Mouse (Mus musculus): Measurements from ENCODE around the gene Tlx2. TPM values are rescaled to one million over a fixed set of nuclear protein-coding genes. Genes with fewer than 3 reads are reported as not detected.

Gene Tlx2
- polyA plus RNA-seq, 1 experiment from 2014 or later, result 8.2 TPM

DNA sequence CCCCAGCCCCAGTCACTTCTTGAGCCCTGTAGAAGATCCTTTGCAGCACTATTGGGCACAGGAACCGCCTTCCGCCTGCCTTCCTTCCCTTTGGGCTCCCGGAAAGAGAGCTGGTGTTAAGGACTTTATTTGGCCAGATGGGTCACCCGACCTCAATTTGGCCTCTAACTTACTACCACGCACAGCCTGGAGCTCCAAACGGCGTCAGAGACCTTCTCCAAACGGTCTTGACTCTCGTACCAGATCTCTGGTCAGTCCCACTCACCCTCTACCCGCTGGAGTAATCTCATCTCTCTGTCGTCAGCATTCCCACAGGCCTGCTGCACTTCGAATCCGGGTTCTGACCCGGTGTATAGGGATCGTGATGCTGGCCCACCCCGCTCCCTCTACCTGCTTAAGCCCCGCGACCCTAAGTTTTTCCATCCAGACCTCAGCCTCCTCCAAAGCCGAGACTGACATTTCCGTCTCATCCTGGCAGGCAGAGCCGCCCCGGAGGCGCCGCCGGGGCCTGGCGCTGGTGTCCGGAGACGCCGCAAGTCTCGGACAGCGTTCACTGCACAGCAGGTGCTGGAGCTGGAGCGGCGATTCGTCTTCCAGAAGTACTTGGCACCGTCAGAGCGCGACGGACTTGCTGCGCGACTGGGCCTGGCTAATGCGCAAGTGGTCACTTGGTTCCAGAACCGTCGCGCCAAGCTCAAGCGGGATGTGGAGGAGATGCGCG lies 17.3 kb upstream of the Tlx2 start:
- Histone ChIP-seq H3K36me3 (no peaks in the 10 kb centered on the region), H3K4me1 (peaks cover 33% of the 10 kb centered on the region), H3K27ac (no peak overlapping the region), H3K9me3 (no peaks in the 10 kb centered on the region), H3K27me3 (peaks cover 86% of the 10 kb centered on the region), H3K4me3 (peak overlapping the region; percentile 25), H3K4me2 (replicated peaks) (peak overlapping the region; percentile 40), H3K9ac (no peak overlapping the region)
- 1% methylated on average over 47 of the region's 47 CpGs for WGBS
- no peak for ATAC-seq (ENCODE audit: insufficient number of reproducible peaks, insufficient read depth, low FRiP score, low TSS enrichment)

DNA sequence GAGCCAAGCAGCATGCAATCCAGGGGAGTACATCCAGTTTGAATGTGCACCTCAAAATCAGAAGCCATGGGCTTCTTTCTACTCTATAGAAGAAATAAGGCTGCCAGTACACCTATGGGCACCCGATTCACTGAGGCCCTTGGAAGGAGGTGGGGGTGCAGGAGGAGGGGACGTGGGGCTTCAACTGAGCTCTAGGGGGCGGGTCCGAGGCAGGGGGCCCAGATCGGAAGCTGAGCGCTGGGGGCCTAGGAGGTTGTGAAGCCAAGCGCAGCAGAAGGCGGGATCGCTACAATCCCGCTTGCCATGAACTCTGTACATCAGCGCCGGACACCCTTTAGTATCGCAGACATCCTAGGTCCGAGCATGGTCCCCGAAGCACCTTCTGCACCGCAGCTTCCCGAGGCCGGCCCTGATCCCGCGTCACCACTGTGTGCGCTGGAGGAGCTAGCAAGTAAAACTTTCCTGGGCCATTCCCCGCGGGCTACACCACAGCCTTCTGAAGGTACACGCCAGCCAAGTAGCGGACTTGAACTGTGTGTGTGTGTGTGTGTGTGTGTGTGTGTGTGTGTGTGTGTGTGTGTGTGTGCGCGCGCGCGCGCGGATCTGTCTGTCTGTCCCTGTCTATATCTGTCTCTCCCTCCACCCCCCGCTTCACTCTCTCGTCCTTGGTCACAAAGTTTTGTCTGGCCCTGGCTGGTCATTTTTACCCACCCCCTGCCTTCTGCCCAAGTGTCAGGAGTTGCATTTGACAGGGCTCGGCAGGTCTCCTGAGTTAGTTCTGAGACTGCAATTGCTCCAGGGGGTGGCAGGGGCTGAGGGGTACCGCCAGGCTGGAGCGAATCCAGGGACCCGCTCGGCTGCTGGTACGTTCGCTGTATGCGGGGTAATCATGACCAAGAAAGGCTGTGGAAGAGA lies 16.3 kb upstream of the Tlx2 start, which contains the start of gene Lbx2:
Lbx2 (plus strand) TSS at position 247 of the 915 bp plus-strand sequence.
- H3K36me3 ChIP-seq, result peaks cover 7% of the 10 kb centered on the region
- H3K4me2 ChIP-seq (replicated peaks), result peak within 1 kb of the TSS; percentile 40
- H3K9me3 ChIP-seq, result no peaks in the 10 kb centered on the region
- H3K4me3 ChIP-seq, result peak within 1 kb of the TSS; percentile 25
- H3K27ac ChIP-seq, result no peak within 1 kb of the TSS
- WGBS, result 5% methylated on average over 42 of the region's 42 CpGs
- H3K9ac ChIP-seq, result no peak within 1 kb of the TSS
- no peak for ATAC-seq (ENCODE audit: insufficient number of reproducible peaks, insufficient read depth, low FRiP score, low TSS enrichment)
- peaks cover 90% of the 10 kb centered on the region for H3K27me3 ChIP-seq
- H3K4me1 ChIP-seq, result peaks cover 33% of the 10 kb centered on the region

DNA sequence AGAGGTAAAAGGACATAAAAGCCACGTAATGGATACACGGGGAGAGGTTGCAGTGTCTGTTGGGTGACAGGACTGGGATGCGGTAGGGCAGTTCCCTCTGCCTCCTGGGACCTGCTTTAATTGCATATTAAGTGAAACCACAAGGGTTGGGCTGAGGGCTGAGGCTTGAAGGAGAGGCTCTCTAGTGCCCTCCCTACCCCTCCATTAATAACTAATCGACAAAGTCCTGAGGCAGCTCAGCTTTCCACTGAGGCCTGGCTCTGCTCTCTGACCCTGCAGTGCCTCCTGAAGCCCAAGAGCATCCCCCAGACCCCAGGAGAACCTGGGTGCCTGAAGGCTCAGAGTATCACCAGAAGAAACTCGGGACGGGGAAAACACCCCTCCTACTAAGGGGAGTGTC lies 14.4 kb upstream of the Tlx2 start:
- Histone ChIP-seq H3K36me3 (peaks cover 22% of the 10 kb centered on the region), H3K4me1 (peaks cover 36% of the 10 kb centered on the region), H3K9ac (0 out of 2 replicates have a peak overlapping the region, but pooled peaks have one; percentile 7), H3K4me2 (replicated peaks) (no peak overlapping the region), H3K4me3 (no peak overlapping the region), H3K27me3 (peaks cover 74% of the 10 kb centered on the region), H3K27ac (no peak overlapping the region), H3K9me3 (no peaks in the 10 kb centered on the region)
- ATAC-seq (ENCODE audit: insufficient number of reproducible peaks, insufficient read depth, low FRiP score, low TSS enrichment), result no peak
- 4% methylated on average over 6 of the region's 6 CpGs for WGBS

DNA sequence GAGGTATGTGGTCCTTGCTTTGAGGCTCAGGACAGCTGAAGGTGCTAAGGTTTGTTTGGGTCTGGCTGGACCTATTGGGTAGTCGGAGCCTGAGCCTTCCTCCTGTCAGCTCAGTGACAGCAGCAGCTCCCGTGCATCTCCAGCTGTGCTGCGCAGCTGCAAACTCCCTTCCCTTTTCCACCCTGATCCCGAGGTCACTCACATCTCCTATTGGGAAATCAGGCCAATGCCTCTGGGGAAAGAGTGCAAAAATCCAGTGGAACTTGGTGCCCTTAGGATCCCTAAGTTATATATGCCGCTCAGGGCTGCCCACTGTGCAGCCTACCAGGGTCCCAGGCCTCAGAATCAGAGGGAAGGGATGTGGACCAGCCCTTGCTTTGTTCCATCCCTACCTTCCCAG lies 13.4 kb upstream of the Tlx2 start:
- no peak overlapping the region for H3K27ac ChIP-seq
- H3K4me3 ChIP-seq, result 0 out of 2 replicates have a peak overlapping the region, but pooled peaks have one; percentile 5
- ATAC-seq (ENCODE audit: insufficient number of reproducible peaks, insufficient read depth, low FRiP score, low TSS enrichment), result no peak
- H3K4me1 ChIP-seq, result peaks cover 43% of the 10 kb centered on the region
- H3K4me2 ChIP-seq (replicated peaks), result no peak overlapping the region
- H3K9ac ChIP-seq, result peak overlapping the region; percentile 27; the same call in 1 of the 2 replicates
- H3K36me3 ChIP-seq, result peaks cover 22% of the 10 kb centered on the region
- no peaks in the 10 kb centered on the region for H3K9me3 ChIP-seq
- peaks cover 67% of the 10 kb centered on the region for H3K27me3 ChIP-seq
- 12% methylated on average over 5 of the region's 5 CpGs for WGBS

DNA sequence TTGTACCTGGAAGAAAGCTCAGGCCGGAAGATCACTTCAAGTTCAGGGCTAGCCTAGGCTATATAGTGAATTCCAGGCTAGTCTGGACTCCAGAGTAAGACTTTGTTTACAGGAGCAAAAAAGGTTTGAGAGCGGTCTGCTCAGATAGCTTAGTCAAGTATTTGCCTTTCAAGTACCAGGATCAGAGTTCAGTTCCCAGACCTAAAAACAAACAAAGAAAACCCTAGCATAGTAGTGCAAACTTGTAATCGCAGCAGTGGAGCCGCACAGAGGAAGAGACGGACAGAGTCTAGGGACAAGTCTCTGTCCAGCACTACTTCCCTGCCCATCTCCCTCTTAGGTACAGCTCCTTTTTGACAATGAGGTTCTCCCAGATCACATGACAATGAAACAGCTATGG lies 10.1 kb upstream of the Tlx2 start:
- Histone ChIP-seq H3K27me3 (peaks cover 41% of the 10 kb centered on the region), H3K27ac (no peak overlapping the region), H3K4me3 (no peak overlapping the region), H3K9me3 (no peaks in the 10 kb centered on the region), H3K4me2 (replicated peaks) (no peak overlapping the region), H3K4me1 (peaks cover 31% of the 10 kb centered on the region), H3K9ac (no peak overlapping the region), H3K36me3 (peaks cover 22% of the 10 kb centered on the region)
- WGBS, result 92% methylated on average over 5 of the region's 5 CpGs
- ATAC-seq (ENCODE audit: insufficient number of reproducible peaks, insufficient read depth, low FRiP score, low TSS enrichment), result no peak

DNA sequence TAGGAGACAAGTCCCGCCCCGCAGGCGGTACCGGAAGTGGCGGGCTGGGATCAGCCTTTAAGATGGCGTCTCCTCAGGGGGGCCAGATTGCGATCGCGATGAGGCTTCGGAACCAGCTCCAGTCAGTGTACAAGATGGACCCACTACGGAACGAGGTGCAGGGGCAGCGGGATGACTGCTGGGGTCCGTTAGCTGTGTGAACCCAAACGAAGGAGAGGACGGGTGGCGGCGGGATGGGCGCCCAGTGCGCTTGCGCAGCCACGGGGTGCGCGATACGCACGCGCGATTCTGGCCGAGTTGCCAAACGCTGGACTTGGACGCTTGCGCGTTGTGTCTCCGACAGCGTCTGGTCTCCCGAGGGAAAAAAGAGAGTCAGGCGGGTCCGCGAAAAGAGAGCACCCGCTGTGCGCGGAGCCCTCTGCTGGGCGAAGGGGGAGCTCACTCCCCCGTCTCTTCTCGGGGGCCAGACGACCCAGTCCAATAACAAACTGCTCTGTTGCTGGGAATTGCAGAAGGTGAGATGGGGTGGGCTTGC lies 8.3 kb upstream of the Tlx2 start:
- peaks cover 40% of the 10 kb centered on the region for H3K27me3 ChIP-seq
- under 1% methylated on average over 46 of the region's 46 CpGs for WGBS
- H3K9ac ChIP-seq, result peak overlapping the region; percentile 75
- ATAC-seq (ENCODE audit: insufficient number of reproducible peaks, insufficient read depth, low FRiP score, low TSS enrichment), result peak; percentile 85
- peaks cover 22% of the 10 kb centered on the region for H3K36me3 ChIP-seq
- no peaks in the 10 kb centered on the region for H3K9me3 ChIP-seq
- peaks cover 18% of the 10 kb centered on the region for H3K4me1 ChIP-seq
- peak overlapping the region; percentile 90 for H3K27ac ChIP-seq
- H3K4me3 ChIP-seq, result peak overlapping the region; percentile 76
- H3K4me2 ChIP-seq (replicated peaks), result peak overlapping the region; percentile 92

DNA sequence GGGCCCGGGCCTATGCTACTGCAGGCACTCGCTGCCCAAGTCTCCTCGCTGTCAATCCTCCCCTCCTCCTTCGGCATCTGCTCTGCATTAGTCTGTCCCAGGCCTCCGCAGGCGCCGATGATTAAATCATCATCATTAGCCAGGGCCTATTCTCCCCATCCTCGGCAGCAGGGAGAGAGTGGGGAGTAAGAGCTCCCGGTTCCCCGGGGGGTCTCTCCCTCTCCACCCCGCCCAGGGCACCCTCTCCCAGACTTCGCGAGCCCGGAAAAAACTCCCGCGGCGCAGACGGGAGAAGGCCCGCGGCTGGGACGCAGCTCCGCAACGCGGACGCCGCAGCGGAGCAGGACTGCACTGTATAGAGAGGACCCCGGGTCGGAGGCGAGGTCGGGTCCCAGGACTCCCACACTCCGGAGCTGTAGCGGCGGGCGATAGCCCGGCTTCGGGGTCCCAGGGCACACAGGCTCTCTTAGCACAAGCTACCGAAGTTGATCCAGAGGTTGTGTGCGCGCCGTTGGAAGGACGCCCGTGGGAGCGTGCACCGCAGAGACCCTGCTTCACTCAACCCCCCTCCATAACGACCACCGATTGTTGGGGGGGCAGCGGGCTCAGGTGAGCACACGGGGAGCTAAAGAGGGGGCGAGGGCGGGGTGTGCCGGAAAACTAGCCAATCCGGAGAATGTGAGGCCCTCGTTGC lies 7.7 kb upstream of the Tlx2 start, which contains the start of gene Pcgf1:
Pcgf1 (plus strand) TSS at position 240 of the 694 bp plus-strand sequence.
- peak within 1 kb of the TSS; percentile 92 for H3K4me2 ChIP-seq (replicated peaks)
- under 1% methylated on average over 54 of the region's 54 CpGs for WGBS
- H3K4me3 ChIP-seq, result peak within 1 kb of the TSS; percentile 76
- H3K36me3 ChIP-seq, result peaks cover 22% of the 10 kb centered on the region
- H3K27me3 ChIP-seq, result peaks cover 40% of the 10 kb centered on the region
- peak within 1 kb of the TSS; percentile 90 for H3K27ac ChIP-seq
- peak; percentile 85 for ATAC-seq (ENCODE audit: insufficient number of reproducible peaks, insufficient read depth, low FRiP score, low TSS enrichment)
- no peaks in the 10 kb centered on the region for H3K9me3 ChIP-seq
- peaks cover 16% of the 10 kb centered on the region; the same call in 1 of the 2 replicates for H3K4me1 ChIP-seq
- peak within 1 kb of the TSS; percentile 75 for H3K9ac ChIP-seq

DNA sequence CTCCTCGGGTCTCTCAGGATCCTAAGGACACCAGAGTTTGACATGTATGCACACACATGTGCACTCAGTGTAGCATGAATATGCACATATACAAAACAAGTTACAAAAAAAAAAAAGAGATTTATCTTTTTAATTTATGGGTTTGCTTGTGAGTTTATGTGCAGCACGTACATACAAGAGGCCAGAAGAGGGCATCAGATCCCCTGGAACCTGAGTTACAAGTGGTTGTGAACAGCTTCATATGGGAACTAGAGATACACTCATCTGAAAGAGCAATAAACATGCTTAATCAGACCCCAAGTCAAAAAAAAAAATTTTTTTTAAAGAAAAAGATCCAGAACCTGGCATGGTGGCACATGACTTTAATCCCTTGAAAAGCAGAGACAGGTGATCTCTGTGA lies 4.9 kb upstream of the Tlx2 start:
- no peak for ATAC-seq (ENCODE audit: insufficient number of reproducible peaks, insufficient read depth, low FRiP score, low TSS enrichment)
- H3K27ac ChIP-seq, result no peak overlapping the region
- H3K9ac ChIP-seq, result no peak overlapping the region
- peaks cover under 1% of the 10 kb centered on the region; the same call in 1 of the 2 replicates for H3K36me3 ChIP-seq
- no peaks in the 10 kb centered on the region for H3K9me3 ChIP-seq
- 17% methylated on average over 2 of the region's 2 CpGs for WGBS
- H3K27me3 ChIP-seq, result peaks cover 58% of the 10 kb centered on the region
- no peak overlapping the region for H3K4me3 ChIP-seq
- no peak overlapping the region for H3K4me2 ChIP-seq (replicated peaks)
- H3K4me1 ChIP-seq, result peaks cover 22% of the 10 kb centered on the region; the same call in 1 of the 2 replicates

DNA sequence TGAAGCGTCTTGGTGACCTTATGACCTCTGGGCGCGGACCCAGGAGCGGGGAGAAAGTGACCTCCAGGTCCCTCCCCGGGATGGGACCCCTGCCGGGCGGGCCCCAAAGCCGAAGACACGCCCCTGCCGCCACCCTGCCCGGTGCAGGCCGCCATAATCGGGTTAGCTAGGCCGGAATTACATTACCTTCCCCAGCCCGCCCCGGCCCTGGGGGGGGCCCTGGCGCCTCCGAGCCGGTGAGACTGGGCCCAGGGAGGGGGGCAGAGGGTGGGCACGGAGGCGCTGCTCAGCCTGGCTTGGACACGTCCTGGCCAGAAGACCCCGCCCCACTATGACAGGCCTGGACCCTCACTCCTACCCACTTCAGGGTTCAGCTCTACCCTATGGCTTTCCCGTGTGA lies 1.1 kb upstream of the Tlx2 start:
- H3K9ac ChIP-seq, result no peak overlapping the region

DNA sequence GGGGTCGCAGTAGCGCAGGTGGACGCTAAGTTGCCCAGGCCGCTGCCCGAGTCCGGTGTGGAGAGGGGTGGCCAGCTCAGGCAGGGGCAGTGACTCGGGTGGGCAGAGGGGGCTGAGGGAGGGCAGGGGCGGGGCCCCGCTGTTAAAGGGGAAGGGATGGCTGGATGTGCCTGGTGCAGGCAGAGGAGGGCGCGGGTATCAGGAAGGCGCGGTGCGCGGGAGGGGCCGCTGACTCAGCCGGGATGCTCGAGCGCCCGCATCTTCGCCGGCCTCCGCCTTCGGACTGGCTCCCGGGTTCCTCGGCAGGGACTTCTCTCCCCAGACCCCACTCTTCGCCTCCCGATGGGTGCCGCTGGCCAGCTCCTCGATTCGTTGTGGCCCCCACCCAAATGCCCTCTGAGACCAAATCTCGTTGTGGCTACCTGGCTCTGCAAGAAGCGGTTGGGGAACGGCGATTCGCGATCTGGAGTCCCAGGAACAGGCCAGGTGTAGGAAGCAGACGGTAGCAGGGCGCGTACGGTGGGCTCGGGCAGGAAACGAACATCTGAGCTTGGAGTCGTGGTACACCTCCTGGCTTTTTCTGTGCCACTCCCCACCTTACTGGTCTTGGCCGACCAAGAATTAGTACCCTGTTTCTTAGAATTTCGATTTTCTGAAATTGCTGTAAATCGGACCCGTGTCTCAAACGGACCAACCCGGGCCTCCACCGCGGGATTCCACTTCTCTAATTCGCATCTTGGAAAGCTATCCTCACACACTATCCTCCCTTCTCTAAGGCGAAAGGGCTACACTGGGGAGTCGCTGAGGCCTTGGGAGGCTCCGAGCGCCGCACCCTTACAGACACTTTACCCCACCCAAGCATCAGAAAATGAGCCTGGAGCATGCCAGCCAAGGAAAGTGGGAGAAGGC lies 472 bp upstream of the Tlx2 start:
- Histone ChIP-seq H3K4me3 (peak overlapping the region; percentile 30), H3K27me3 (peaks cover 96% of the 10 kb centered on the region), H3K4me2 (replicated peaks) (peak overlapping the region; percentile 51), H3K9me3 (no peaks in the 10 kb centered on the region), H3K27ac (no peak overlapping the region), H3K9ac (0 out of 2 replicates have a peak overlapping the region, but pooled peaks have one; percentile 15), H3K36me3 (no peaks in the 10 kb centered on the region), H3K4me1 (0 out of 2 replicates have a peak, but pooled peaks cover 6% of the 10 kb centered on the region)
- ATAC-seq (ENCODE audit: insufficient number of reproducible peaks, insufficient read depth, low FRiP score, low TSS enrichment), result peak; percentile 36; the same call in 1 of the 2 replicates
- 2% methylated on average over 55 of the region's 58 CpGs for WGBS

More for the DNA sequence above, 1.1 kb upstream of the Tlx2 start:
- Histone ChIP-seq H3K4me3 (peak overlapping the region; percentile 30), H3K9me3 (no peaks in the 10 kb centered on the region), H3K4me2 (replicated peaks) (peak overlapping the region; percentile 51), H3K27me3 (peaks cover 93% of the 10 kb centered on the region), H3K27ac (no peak overlapping the region), H3K36me3 (no peaks in the 10 kb centered on the region), H3K4me1 (0 out of 2 replicates have a peak, but pooled peaks cover 6% of the 10 kb centered on the region)
- ATAC-seq (ENCODE audit: insufficient number of reproducible peaks, insufficient read depth, low FRiP score, low TSS enrichment), result peak; percentile 55
- WGBS, result under 1% methylated on average over 24 of the region's 24 CpGs

Data from embryonic facial prominence, embryonic 12.5 days (tissue).